Mouse (Mus musculus) heart, adult 2 months (tissue): ENCODE measurements at regions not wholly inside any gene's neighbourhood (a gene's known extent, or its start where the extent isn't known, plus 50 kb on each side); places are given as distances from the start of the nearest gene placed in this dataset.

ENCODE experiments used
- CTCF ChIP-seq: fragments of 200-600 bp; IDR thresholded peaks from 2 replicates; pipeline ENCODE4 v1.8.1; 2022; ENCODE audit warnings: antibody characterized with exemption, mild to moderate bottlenecking, moderate library complexity
- POLR2A ChIP-seq: fragments of 200-500 bp; IDR thresholded peaks from 2 replicates; pipeline ENCODE4 v1.6.1; 2011; ENCODE audit warnings: mild to moderate bottlenecking, low read depth, low read length, control low read depth; ENCODE audit not compliant: insufficient read depth

GRCm38 (mm10) chr16:23721745-23722144 lies 169.0 kb downstream of the Sst start:
- TF ChIP-seq POLR2A (no peak), CTCF (no peak)
